9 mouse cellular contexts compared by ENCODE assay signal in genomic region chr1:91209785-91210184, GRCm38 (mm10). TPM values are rescaled to one million over a fixed set of nuclear protein-coding genes. Genes with fewer than 3 reads are reported as not detected.
DNase-seq lines count a peak whose midpoint lies in the region; ATAC-seq and TF ChIP-seq lines count a peak whose summit lies in the region.
"Had no signal": no experiment of that assay in that cellular context is flagged by ENCODE, and none has a peak within 500 bp of the region (broad histone marks: within the 10 kb centered on the region; RNA-seq: fewer than 3 reads in every experiment).

No protein-coding gene starts in this region.

- no peaks in the 10 kb centered on the region for H3K27me3 ChIP-seq in hindbrain, embryonic 14.5 days (ENCODE audit: control insufficient read depth, insufficient read depth, low read length)
- no peaks in the 10 kb centered on the region; the same call in 1 of the 2 replicates for H3K27me3 ChIP-seq in hindbrain, embryonic 12.5 days
- H3K27me3 ChIP-seq in intestine, embryonic 16.5 days (replicated peaks; ENCODE audit: control insufficient read depth, insufficient read depth, low read length): no peaks in the 10 kb centered on the region
- no peaks in the 10 kb centered on the region for H3K27me3 ChIP-seq in myocyte (ENCODE audit: control insufficient read depth, insufficient read depth, insufficient read length)

- H3K4me2 ChIP-seq in hindbrain, embryonic 14.5 days (replicated peaks): 0 out of 2 replicates have a peak overlapping the region, but pooled peaks have one; percentile 19
- no peak overlapping the region for H3K4me2 ChIP-seq in hindbrain, embryonic 12.5 days (replicated peaks)
- no peak overlapping the region for H3K4me2 ChIP-seq in intestine, embryonic 16.5 days (ENCODE audit: low read depth, low read length)
- peak overlapping the region; percentile 52 for H3K4me2 ChIP-seq in myocyte (ENCODE audit: low read depth)

- no peak for TF ChIP-seq POLR2A in myocyte (IDR thresholded peaks at IDR 0.05; ENCODE audit: insufficient read length, low read depth)

- no peak overlapping the region for H3ac ChIP-seq in myocyte (ENCODE audit: control insufficient read depth, insufficient read length)

- no peaks in the 10 kb centered on the region for H3K79me2 ChIP-seq in myocyte (ENCODE audit: control insufficient read depth, insufficient read depth)

- peaks cover 10% of the 10 kb centered on the region; the same call in 1 of the 2 replicates for H3K4me1 ChIP-seq in hindbrain, embryonic 14.5 days (replicated peaks; ENCODE audit: control insufficient read depth, insufficient read depth, low read length)
- H3K4me1 ChIP-seq in hindbrain, embryonic 12.5 days: no peaks in the 10 kb centered on the region
- 0 out of 2 replicates have a peak, but pooled peaks cover 7% of the 10 kb centered on the region for H3K4me1 ChIP-seq in intestine, embryonic 16.5 days (ENCODE audit: control insufficient read depth, insufficient read depth, low read length)

- H3K9ac ChIP-seq in hindbrain, embryonic 14.5 days: no peak overlapping the region
- H3K9ac ChIP-seq in hindbrain, embryonic 12.5 days: no peak overlapping the region
- 0 out of 2 replicates have a peak overlapping the region, but pooled peaks have one; percentile 3 for H3K9ac ChIP-seq in intestine, embryonic 16.5 days (ENCODE audit: low read depth, low read length)

- peak overlapping the region; percentile 87 for H3K27ac ChIP-seq in hindbrain, embryonic 14.5 days
- H3K27ac ChIP-seq in hindbrain, embryonic 12.5 days: no peak overlapping the region
- peak overlapping the region; percentile 9; the same call in 1 of the 2 replicates for H3K27ac ChIP-seq in intestine, embryonic 16.5 days (ENCODE audit: low read length)

- no peak overlapping the region for H3K4me3 ChIP-seq in hindbrain, embryonic 14.5 days (replicated peaks; ENCODE audit: low read length)
- H3K4me3 ChIP-seq in hindbrain, embryonic 12.5 days: no peak overlapping the region
- no peak overlapping the region for H3K4me3 ChIP-seq in intestine, embryonic 16.5 days (ENCODE audit: low read length)
- H3K4me3 ChIP-seq in myocyte: no peak overlapping the region

- H3K36me3 ChIP-seq in hindbrain, embryonic 14.5 days (replicated peaks; ENCODE audit: control insufficient read depth, insufficient read depth): no peaks in the 10 kb centered on the region
- no peaks in the 10 kb centered on the region for H3K36me3 ChIP-seq in hindbrain, embryonic 12.5 days
- H3K36me3 ChIP-seq in intestine, embryonic 16.5 days (ENCODE audit: control insufficient read depth, insufficient read depth, low read length): no peaks in the 10 kb centered on the region
- H3K36me3 ChIP-seq in myocyte (ENCODE audit: control insufficient read depth, insufficient read depth): no peaks in the 10 kb centered on the region

- peak; percentile 85 for ATAC-seq in hindbrain, embryonic 14.5 days (ENCODE audit: low FRiP score)
- ATAC-seq in hindbrain, embryonic 12.5 days (ENCODE audit: low FRiP score): no peak
- ATAC-seq in intestine, embryonic 16.5 days: no peak
- ATAC-seq in megakaryocyte, adult 5-6 weeks (ENCODE audit: poor library complexity, severe bottlenecking): no peak

- DNase-seq in hindbrain, embryonic 14.5 days (ENCODE audit: low spot score): peak; percentile 66
- peak; percentile 74 for DNase-seq in brain, embryonic 18.5 days (ENCODE audit: low read depth, low spot score)
- DNase-seq in gastrocnemius, adult 8-10 months (ENCODE audit: low spot score in 2 of 2): peak; percentile 79 to 88
- DNase-seq in thymus, adult 18-20 months: no peak

- no peaks in the 10 kb centered on the region for H3K9me3 ChIP-seq in hindbrain, embryonic 14.5 days (ENCODE audit: control insufficient read depth, low read length)
- no peaks in the 10 kb centered on the region for H3K9me3 ChIP-seq in hindbrain, embryonic 12.5 days (replicated peaks)
- H3K9me3 ChIP-seq in intestine, embryonic 16.5 days (ENCODE audit: control insufficient read depth, low read length): no peaks in the 10 kb centered on the region

- 60% methylated on average over 6 of the region's 6 CpGs for WGBS in hindbrain, embryonic 14.5 days
- 81% methylated on average over 6 of the region's 6 CpGs for WGBS in hindbrain, embryonic 12.5 days
- WGBS in intestine, embryonic 16.5 days: 80% methylated on average over 6 of the region's 6 CpGs

TF ChIP-seq in myocyte, 11 proteins besides CTCF, POLR2A, EP300 and RAD21:
- TF ChIP-seq MYOD1 (IDR thresholded peaks at IDR 0.05; ENCODE audit: control insufficient read depth in 1 of 3, insufficient read length in 2 of 3, low read depth in 2 of 3) (peak in 2 of 3 experiments; percentile 82 to 92), MYOG (IDR thresholded peaks at IDR 0.05; ENCODE audit: control insufficient read depth in 1 of 3, insufficient read depth in 1 of 3, insufficient read length in 2 of 3, low read depth in 2 of 3) (peak; percentile 53 to 91 (median 73)), TCF3 (IDR thresholded peaks at IDR 0.05; ENCODE audit: insufficient read length, low read depth) (peak; percentile 55), CEBPB (IDR thresholded peaks at IDR 0.05; ENCODE audit: insufficient read depth, poor library complexity, severe bottlenecking) (no peak), REST (IDR thresholded peaks at IDR 0.05; ENCODE audit: insufficient read depth, insufficient read length) (no peak), TCF12 (IDR thresholded peaks at IDR 0.05; ENCODE audit: insufficient read depth, poor library complexity, severe bottlenecking) (peak; percentile 33)

RNA-seq across cellular contexts. Expression of gene Ramp1, which starts 30.2 kb away (rescaled TPM):
- 12.5 and 14.2 TPM in 2 replicates for polyA plus RNA-seq in hindbrain, embryonic 14.5 days (2014; fragmentation: Nextera tagmentation; extraction: Ambion mirVana)
- polyA plus RNA-seq in hindbrain, embryonic 12.5 days (2016; fragmentation: Nextera tagmentation; extraction: Ambion mirVana): 0.91 and 1.1 TPM in 2 replicates
- total RNA-seq in gastrocnemius, adult 8-10 months (2022): 10 to 100 TPM; 10.7 to 19.5 (median 15.8) TPM
- 11.4 and 11.9 TPM in 2 replicates for polyA plus RNA-seq in intestine, embryonic 16.5 days (2015; fragmentation: Nextera tagmentation; extraction: Ambion mirVana)
- 3.1 TPM for polyA plus RNA-seq in myocyte (2012; fragmentation: generic; extraction: Trizol)
- total RNA-seq in megakaryocyte, adult 5-6 weeks (2015): 71.1 and 79.5 TPM in 2 replicates
- 75.2 and 81.4 TPM in 2 replicates for total RNA-seq in megakaryocyte, adult 5-6 weeks (2017)
- total RNA-seq: CH12.LX had no signal

RNA-seq across cellular contexts. Expression of gene Ube2f, which starts 40.3 kb away (rescaled TPM):
- polyA plus RNA-seq in hindbrain, embryonic 14.5 days (2014; fragmentation: Nextera tagmentation; extraction: Ambion mirVana): 63.8 and 67.6 TPM in 2 replicates
- 67.5 and 71.8 TPM in 2 replicates for polyA plus RNA-seq in hindbrain, embryonic 12.5 days (2016; fragmentation: Nextera tagmentation; extraction: Ambion mirVana)
- total RNA-seq in gastrocnemius, adult 8-10 months (2022): 10 to 100 TPM; 49.2 to 54.3 (median 50.0) TPM
- polyA plus RNA-seq in intestine, embryonic 16.5 days (2015; fragmentation: Nextera tagmentation; extraction: Ambion mirVana): 58.5 and 68.8 TPM in 2 replicates
- polyA plus RNA-seq in myocyte (2012; fragmentation: generic; extraction: Trizol): 70.3 TPM
- 94.5 and 117 TPM in 2 replicates for total RNA-seq in megakaryocyte, adult 5-6 weeks (2015)
- 59.1 and 63.1 TPM in 2 replicates for total RNA-seq in megakaryocyte, adult 5-6 weeks (2017)

Comparison
In these comparisons a context has a peak if more than half of its experiments do, and no peak if none do; other contexts are left out.
1. H3K4me2 ChIP-seq: peak in hindbrain, embryonic 14.5 days (single experiment) and myocyte (single experiment); none in hindbrain, embryonic 12.5 days (single experiment) and intestine, embryonic 16.5 days (single experiment).
2. DNase-seq: peak in hindbrain, embryonic 14.5 days (single experiment), brain, embryonic 18.5 days (single experiment) and gastrocnemius, adult 8-10 months (2 of 2); none in thymus, adult 18-20 months (0 of 2).